8 mouse cellular contexts compared by ENCODE assay signal in genomic region chr7:19770984-19771391, GRCm38 (mm10). TPM values are rescaled to one million over a fixed set of nuclear protein-coding genes. Genes with fewer than 3 reads are reported as not detected.
A peak's percentile ranks its signal among the peaks of the same experiment; 100 is the strongest.
DNase-seq lines count a peak whose midpoint lies in the region; ATAC-seq lines count a peak whose summit lies in the region.

Bcam (minus strand) TSS chr7:19771016.

- no peaks in the 10 kb centered on the region for H3K9me3 ChIP-seq in embryonic facial prominence, embryonic 10.5 days
- no peaks in the 10 kb centered on the region for H3K9me3 ChIP-seq in heart, embryonic 13.5 days

- peak; percentile 32; the same call in 1 of the 2 replicates for ATAC-seq in heart, embryonic 13.5 days (ENCODE audit: extremely low read depth, insufficient number of reproducible peaks, low FRiP score, low TSS enrichment)
- no peak for ATAC-seq in erythroid progenitor cell, adult 5-6 weeks (replicated peaks; ENCODE audit: low FRiP score, poor library complexity, severe bottlenecking)

- under 1% methylated on average over 9 of the region's 9 CpGs for WGBS in embryonic facial prominence, embryonic 10.5 days
- WGBS in heart, embryonic 13.5 days, result 3% methylated on average over 9 of the region's 9 CpGs

- peaks cover 32% of the 10 kb centered on the region for H3K27me3 ChIP-seq in embryonic facial prominence, embryonic 10.5 days (replicated peaks; ENCODE audit: low read depth, poor library complexity, severe bottlenecking)
- H3K27me3 ChIP-seq in heart, embryonic 13.5 days (replicated peaks), result no peaks in the 10 kb centered on the region

- DNase-seq in embryo, embryonic 10.5 days (ENCODE audit: low spot score), result peak; percentile 77
- DNase-seq in embryo, embryonic 10 days (ENCODE audit: low spot score), result no peak
- DNase-seq in embryonic facial prominence, embryonic 10.5 days (ENCODE audit: low spot score), result peak; percentile 80
- peak; percentile 57 to 65 for DNase-seq in kidney, postnatal 36 days
- peak; percentile 81 for DNase-seq in mesoderm, embryonic 11.5 days (ENCODE audit: low read depth, low spot score)
- no peak for DNase-seq in right cerebral cortex, postnatal 10 days (ENCODE audit: low spot score in 2 of 2)

- H3K4me2 ChIP-seq in heart, embryonic 13.5 days, result peak within 1 kb of the TSS; percentile 86

- H3K4me1 ChIP-seq in embryonic facial prominence, embryonic 10.5 days, result peaks cover 39% of the 10 kb centered on the region
- peaks cover 37% of the 10 kb centered on the region for H3K4me1 ChIP-seq in heart, embryonic 13.5 days

- H3K36me3 ChIP-seq in embryonic facial prominence, embryonic 10.5 days (replicated peaks), result peaks cover 10% of the 10 kb centered on the region; the same call in 1 of the 2 replicates
- peaks cover 19% of the 10 kb centered on the region for H3K36me3 ChIP-seq in heart, embryonic 13.5 days

- peak within 1 kb of the TSS; percentile 66 for H3K4me3 ChIP-seq in embryonic facial prominence, embryonic 10.5 days
- peak within 1 kb of the TSS; percentile 73 for H3K4me3 ChIP-seq in heart, embryonic 13.5 days

- peak within 1 kb of the TSS; percentile 94 for H3K9ac ChIP-seq in heart, embryonic 13.5 days

- peak within 1 kb of the TSS; percentile 83 for H3K27ac ChIP-seq in embryonic facial prominence, embryonic 10.5 days (replicated peaks)
- H3K27ac ChIP-seq in heart, embryonic 13.5 days (replicated peaks), result peak within 1 kb of the TSS; percentile 81

RNA-seq across cellular contexts. Expression of gene Bcam, which starts in this region (rescaled TPM):
- 68.3 and 79.4 TPM in 2 replicates for polyA plus RNA-seq in embryonic facial prominence, embryonic 10.5 days (2016; fragmentation: Nextera tagmentation; extraction: Ambion mirVana)
- polyA plus RNA-seq in heart, embryonic 13.5 days (2015; fragmentation: Nextera tagmentation; extraction: Ambion mirVana), result 223 and 250 TPM in 2 replicates
- not detected in 2 replicates for total RNA-seq in erythroid progenitor cell, adult 5-6 weeks (2015; ENCODE audit: low replicate concordance)
- total RNA-seq in erythroid progenitor cell, adult 5-6 weeks (2017; ENCODE audit: low replicate concordance), result not detected in 2 replicates

Comparison
In these comparisons a context has a peak if more than half of its experiments do, and no peak if none do; other contexts are left out.
1. DNase-seq: peak in embryo, embryonic 10.5 days (single experiment), embryonic facial prominence, embryonic 10.5 days (single experiment), kidney, postnatal 36 days (2 of 2) and mesoderm, embryonic 11.5 days (single experiment); none in embryo, embryonic 10 days (single experiment) and right cerebral cortex, postnatal 10 days (0 of 2).